Mouse (Mus musculus) Muller cell, postnatal 12 days (primary cell): ENCODE measurements around the gene Adk.
"Not testable (repeated sequence)": the region's sequence is repeated elsewhere in the genome, so short reads cannot be mapped to it uniquely, and the experiment has no call there.

Experiments
- DNase-seq: peaks from one replicate; pipeline ENCODE4 v3.0.0-alpha.2; 2015; ENCODE audit errors: inconsistent ontology term

Adk gene

GRCm38 (mm10) chr14:21433995-21434394 is 381.6 kb downstream of the Adk start:
- no peak for DNase-seq

- no peak for DNase-seq
Observed at GRCm38 (mm10) chr14:21434686-21435085, 382.3 kb downstream of the Adk start.

- DNase-seq = peak; percentile 4
Observed at GRCm38 (mm10) chr14:21439785-21440184, 387.4 kb downstream of the Adk start.

- no peak for DNase-seq
Observed at GRCm38 (mm10) chr14:21440526-21440925, 388.2 kb downstream of the Adk start.

- DNase-seq = no peak
Observed at GRCm38 (mm10) chr14:21441772-21442533, 389.6 kb downstream of the Adk start.

GRCm38 (mm10) chr14:21452581-21452980 is 400.2 kb downstream of the Adk start:
- DNase-seq = no peak

- DNase-seq = no peak
Observed at GRCm38 (mm10) chr14:21453896-21454295, 401.5 kb downstream of the Adk start.

GRCm38 (mm10) chr14:21455654-21456350 is 403.4 kb downstream of the Adk start:
- no peak for DNase-seq

- DNase-seq = no peak
Observed at GRCm38 (mm10) chr14:21456526-21456925, 404.2 kb downstream of the Adk start.

- DNase-seq = peak; percentile 2
Observed at GRCm38 (mm10) chr14:21457876-21458275, 405.5 kb downstream of the Adk start.

GRCm38 (mm10) chr14:21458696-21459095 is 406.3 kb downstream of the Adk start:
- DNase-seq = no peak

GRCm38 (mm10) chr14:21459163-21459562 is 406.8 kb downstream of the Adk start:
- DNase-seq = peak; percentile 3

- no peak for DNase-seq
Observed at GRCm38 (mm10) chr14:21462398-21462797, 410.0 kb downstream of the Adk start.

GRCm38 (mm10) chr14:21463117-21463712 is 410.8 kb downstream of the Adk start:
- no peak for DNase-seq

GRCm38 (mm10) chr14:21470386-21470785 is 418.0 kb downstream of the Adk start:
- DNase-seq = no peak

- DNase-seq = no peak
Observed at GRCm38 (mm10) chr14:21471975-21472374, 419.6 kb downstream of the Adk start.

- DNase-seq = not testable (repeated sequence)
Observed at GRCm38 (mm10) chr14:21474593-21475132, 422.3 kb downstream of the Adk start.

GRCm38 (mm10) chr14:21477181-21477580 is 424.8 kb downstream of the Adk start:
- DNase-seq = no peak

GRCm38 (mm10) chr14:21479566-21479965 is 427.2 kb downstream of the Adk start:
- DNase-seq = no peak

- no peak for DNase-seq
Observed at GRCm38 (mm10) chr14:21480191-21480590, 427.8 kb downstream of the Adk start.

GRCm38 (mm10) chr14:21481231-21481630 is 428.9 kb downstream of the Adk start, which contains the start of gene Kat6b:
Kat6b (plus strand) TSS chr14:21481434.
- DNase-seq = no peak

- DNase-seq = no peak
Observed at GRCm38 (mm10) chr14:21484199-21484598, 431.8 kb downstream of the Adk start.
